Mouse (Mus musculus) midbrain, embryonic 10.5 days (tissue): ENCODE results near the gene Cntn3. TPM values are rescaled to one million over a fixed set of nuclear protein-coding genes. Genes with fewer than 3 reads are reported as not detected.
A peak's percentile ranks its signal among the peaks of the same experiment; 100 is the strongest.

ENCODE experiments used
- DNase-seq: peaks from one replicate; pipeline ENCODE4 v3.0.0-alpha.2; 2017; ENCODE audit warnings: low spot score
- H3K27ac ChIP-seq: fragments of 300-500 bp; sonication (generic); replicated peaks from 2 replicates; pipeline ENCODE4 v1.5.1; 2016; ENCODE audit warnings: mild to moderate bottlenecking
- H3K27me3 ChIP-seq: fragments of 300-500 bp; sonication (generic); 2 replicates; pipeline ENCODE4 v1.6.1; 2016; ENCODE audit warnings: low read depth, mild to moderate bottlenecking; ENCODE audit not compliant: poor library complexity, severe bottlenecking
- H3K36me3 ChIP-seq: fragments of 300-500 bp; sonication (generic); 2 replicates; pipeline ENCODE4 v1.6.1; 2016; ENCODE audit warnings: mild to moderate bottlenecking, moderate library complexity
- H3K4me1 ChIP-seq: fragments of 300-500 bp; sonication (generic); 2 replicates; pipeline ENCODE4 v1.6.1; 2016
- H3K4me3 ChIP-seq: fragments of 300-500 bp; sonication (generic); 2 replicates; pipeline ENCODE4 v1.5.1; 2016; ENCODE audit warnings: mild to moderate bottlenecking, moderate library complexity
- H3K9me3 ChIP-seq: fragments of 300-500 bp; sonication (generic); replicated peaks from 2 replicates; pipeline ENCODE4 v1.6.1; 2016; ENCODE audit warnings: mild to moderate bottlenecking
- whole genome bisulfite sequencing: fragments of 180-500 bp; shearing (Covaris S2); methylation state at CpG from one replicate; pipeline ENCODE4 v1.1.7; 2016; 5-methylcytosine and 5-hydroxymethylcytosine counted together
- polyA plus RNA-seq: library from polyadenylated mRNA; unstranded; fragments of >200 nt; fragmentation: Nextera tagmentation; extraction: Ambion mirVana; gene quantifications from 2 replicates; pipeline ENCODE4 v1.2.1, GENCODE M21; 2016

Cntn3 gene
- polyA plus RNA-seq, 1 experiment from 2014 or later: 0.53 TPM

DNA sequence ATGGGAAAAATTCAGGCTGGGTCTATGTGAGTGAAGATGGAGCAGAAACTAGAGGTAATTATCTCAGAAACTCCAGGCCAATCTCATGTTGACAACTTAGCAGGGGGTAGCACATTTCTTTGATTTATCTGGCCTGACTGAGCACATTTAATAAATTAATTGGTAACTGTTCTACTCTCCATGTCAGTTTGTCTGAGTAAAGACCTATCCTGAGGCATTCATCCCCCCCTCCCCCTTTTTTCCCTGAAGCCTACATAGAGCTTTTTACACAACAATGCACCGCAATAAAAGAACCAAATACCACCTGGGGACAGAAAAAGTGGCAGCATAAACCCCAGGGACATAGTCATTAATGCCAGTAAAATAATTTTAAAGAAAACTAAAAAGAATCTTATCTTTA is 151.1 kb downstream of the Cntn3 start:
- Histone ChIP-seq H3K27me3 (no peaks in the 10 kb centered on the region), H3K4me1 (no peaks in the 10 kb centered on the region), H3K4me3 (no peak overlapping the region), H3K9me3 (no peaks in the 10 kb centered on the region), H3K27ac (no peak overlapping the region), H3K36me3 (no peaks in the 10 kb centered on the region)
- 75% methylated on average over 1 of the region's 1 CpGs for WGBS
- DNase-seq: no peak

DNA sequence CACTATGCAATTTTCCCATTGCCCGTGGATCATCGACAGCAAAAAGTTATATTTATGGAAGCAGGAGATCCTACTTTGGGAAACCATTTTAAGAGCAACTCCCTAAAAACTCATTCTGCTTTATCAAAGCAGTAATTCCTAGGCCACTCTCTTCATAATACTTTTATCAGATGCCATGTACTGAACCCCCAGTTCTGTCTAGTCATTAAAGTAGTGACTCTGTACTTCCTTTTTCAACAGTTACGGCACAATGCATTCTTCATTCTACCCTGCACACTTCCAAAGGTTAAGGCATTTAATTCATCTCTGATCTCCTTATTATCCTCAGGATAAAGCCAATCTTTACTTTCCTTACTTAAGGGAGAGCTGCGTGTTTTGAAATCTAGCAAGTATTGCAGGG is 184.3 kb downstream of the Cntn3 start:
- Histone ChIP-seq H3K4me3 (no peak overlapping the region), H3K9me3 (no peaks in the 10 kb centered on the region), H3K36me3 (no peaks in the 10 kb centered on the region), H3K27ac (no peak overlapping the region), H3K27me3 (no peaks in the 10 kb centered on the region), H3K4me1 (no peaks in the 10 kb centered on the region)
- 87% methylated on average over 4 of the region's 4 CpGs for WGBS
- DNase-seq: no peak

DNA sequence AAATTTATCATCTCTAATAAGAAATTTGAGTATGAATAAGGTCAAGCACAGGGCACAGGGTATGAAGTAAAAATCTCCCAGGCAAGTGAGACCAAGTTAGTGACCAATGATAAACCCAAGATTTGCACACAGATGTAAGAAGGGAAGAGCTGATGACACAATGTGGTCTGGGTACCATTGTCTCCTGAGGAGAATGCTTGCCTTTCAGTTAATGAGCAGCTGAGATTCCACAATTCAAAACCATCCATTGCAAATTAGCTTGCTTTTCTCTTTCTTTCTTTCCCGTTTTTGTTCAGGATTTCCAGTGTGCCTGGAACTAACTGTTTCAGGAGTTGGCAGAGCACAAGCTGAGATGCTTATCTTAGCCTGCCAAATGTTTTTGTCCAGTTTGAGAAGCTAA is 200.8 kb downstream of the Cntn3 start:
- Histone ChIP-seq H3K9me3 (no peaks in the 10 kb centered on the region), H3K36me3 (no peaks in the 10 kb centered on the region), H3K27ac (no peak overlapping the region), H3K27me3 (no peaks in the 10 kb centered on the region), H3K4me3 (no peak overlapping the region), H3K4me1 (peaks cover 13% of the 10 kb centered on the region)
- 10% methylated on average over 1 of the region's 1 CpGs for WGBS
- no peak for DNase-seq

DNA sequence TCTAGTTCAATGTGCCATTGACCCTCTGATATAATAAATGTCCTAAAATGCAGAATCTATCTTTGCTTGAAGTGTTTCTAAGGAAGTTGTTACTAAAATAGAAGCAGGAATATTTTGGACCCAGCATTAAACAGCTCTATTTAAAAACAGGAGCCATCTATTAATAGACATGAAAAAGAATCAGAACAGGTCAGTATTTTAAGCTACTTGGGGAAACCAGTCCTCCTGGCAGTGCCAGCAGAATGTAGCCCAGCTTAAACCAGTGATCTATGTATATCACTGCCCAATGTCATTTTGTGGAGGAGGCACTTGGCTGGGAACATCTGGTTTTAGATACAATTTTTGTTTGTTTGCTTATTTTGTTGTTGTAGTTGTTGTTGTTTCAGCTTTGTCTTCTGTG is 209.0 kb downstream of the Cntn3 start:
- Histone ChIP-seq H3K36me3 (no peaks in the 10 kb centered on the region), H3K4me1 (no peaks in the 10 kb centered on the region), H3K9me3 (no peaks in the 10 kb centered on the region), H3K27me3 (no peaks in the 10 kb centered on the region), H3K27ac (no peak overlapping the region), H3K4me3 (no peak overlapping the region)
- no peak for DNase-seq

DNA sequence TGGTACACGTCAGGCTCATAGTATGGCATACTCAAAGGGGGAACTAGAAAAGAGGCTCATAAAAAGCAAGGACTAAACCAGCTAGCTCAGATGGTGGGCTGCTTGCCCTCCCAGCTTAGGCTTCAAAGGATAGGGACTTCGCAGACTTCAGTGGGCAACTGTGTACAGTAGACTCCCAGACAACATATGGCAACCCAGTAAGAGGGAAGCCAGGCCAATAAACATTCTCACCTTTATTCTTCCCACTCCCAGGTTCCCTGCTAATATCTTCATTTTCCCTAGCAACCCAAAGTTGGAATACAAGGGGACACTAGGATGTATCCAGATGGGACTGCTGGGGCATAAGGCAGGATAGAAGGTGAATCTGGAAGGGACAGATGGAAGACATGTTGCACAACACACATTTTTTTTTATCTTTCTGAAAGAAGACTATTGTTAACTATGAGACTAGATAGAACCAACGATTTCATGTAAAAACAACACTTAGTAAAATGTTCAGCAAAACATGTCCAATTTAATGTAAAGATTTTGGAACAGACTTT is 209.5 kb downstream of the Cntn3 start:
- 85% methylated on average over 3 of the region's 3 CpGs for WGBS
- Histone ChIP-seq H3K4me3 (no peak overlapping the region), H3K4me1 (no peaks in the 10 kb centered on the region), H3K27me3 (no peaks in the 10 kb centered on the region), H3K27ac (no peak overlapping the region), H3K9me3 (no peaks in the 10 kb centered on the region), H3K36me3 (no peaks in the 10 kb centered on the region)
- no peak for DNase-seq

DNA sequence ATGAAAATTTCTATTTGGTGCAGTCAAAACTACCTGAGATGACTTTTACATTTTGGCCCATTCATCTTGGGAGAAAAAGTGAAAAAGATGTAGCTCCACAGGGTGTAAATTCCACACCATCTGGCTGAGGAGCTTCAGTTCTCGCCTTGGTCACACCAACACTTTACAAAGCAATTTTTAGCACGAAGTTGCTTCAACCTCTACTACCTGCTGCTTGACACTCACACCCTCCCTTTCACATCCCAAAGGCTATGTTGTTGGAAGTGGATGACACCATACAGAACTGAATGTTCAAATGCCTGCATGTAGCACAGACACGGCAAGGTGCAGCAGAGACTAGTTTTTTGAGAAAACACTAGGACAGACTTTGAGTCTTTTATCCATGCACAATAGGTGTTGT is 240.8 kb downstream of the Cntn3 start:
- H3K4me1 ChIP-seq: no peaks in the 10 kb centered on the region
- H3K27me3 ChIP-seq: no peaks in the 10 kb centered on the region

DNA sequence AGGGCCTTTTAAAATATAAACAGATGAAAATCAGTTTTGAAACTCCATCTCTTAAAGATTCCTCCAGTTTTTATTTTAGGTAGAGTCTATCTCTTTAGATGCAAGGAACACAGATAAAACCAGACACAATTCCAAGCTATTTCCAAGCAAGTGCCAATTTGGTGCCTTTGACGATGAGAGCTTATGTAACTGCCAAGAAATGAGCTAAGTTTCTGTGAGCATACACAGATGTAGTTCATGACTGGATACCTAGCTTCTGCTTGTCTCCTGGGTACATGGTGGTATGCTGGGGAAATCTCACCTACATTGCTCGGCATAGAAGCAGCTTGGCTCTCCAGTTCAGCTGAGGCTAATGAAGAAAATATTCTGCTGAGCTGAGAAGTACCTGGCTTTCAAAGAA is 246.2 kb downstream of the Cntn3 start:
- no peaks in the 10 kb centered on the region for H3K27me3 ChIP-seq
- H3K4me3 ChIP-seq: no peak overlapping the region
- no peaks in the 10 kb centered on the region for H3K36me3 ChIP-seq
- H3K9me3 ChIP-seq: no peaks in the 10 kb centered on the region
- no peak for DNase-seq
- H3K4me1 ChIP-seq: no peaks in the 10 kb centered on the region
- no peak overlapping the region for H3K27ac ChIP-seq
- WGBS: 89% methylated on average over 2 of the region's 2 CpGs

More for the DNA sequence above, 240.8 kb downstream of the Cntn3 start:
- DNase-seq: no peak
- Histone ChIP-seq H3K9me3 (no peaks in the 10 kb centered on the region), H3K36me3 (no peaks in the 10 kb centered on the region), H3K4me3 (no peak overlapping the region), H3K27ac (no peak overlapping the region)
- WGBS: 84% methylated on average over 3 of the region's 3 CpGs

DNA sequence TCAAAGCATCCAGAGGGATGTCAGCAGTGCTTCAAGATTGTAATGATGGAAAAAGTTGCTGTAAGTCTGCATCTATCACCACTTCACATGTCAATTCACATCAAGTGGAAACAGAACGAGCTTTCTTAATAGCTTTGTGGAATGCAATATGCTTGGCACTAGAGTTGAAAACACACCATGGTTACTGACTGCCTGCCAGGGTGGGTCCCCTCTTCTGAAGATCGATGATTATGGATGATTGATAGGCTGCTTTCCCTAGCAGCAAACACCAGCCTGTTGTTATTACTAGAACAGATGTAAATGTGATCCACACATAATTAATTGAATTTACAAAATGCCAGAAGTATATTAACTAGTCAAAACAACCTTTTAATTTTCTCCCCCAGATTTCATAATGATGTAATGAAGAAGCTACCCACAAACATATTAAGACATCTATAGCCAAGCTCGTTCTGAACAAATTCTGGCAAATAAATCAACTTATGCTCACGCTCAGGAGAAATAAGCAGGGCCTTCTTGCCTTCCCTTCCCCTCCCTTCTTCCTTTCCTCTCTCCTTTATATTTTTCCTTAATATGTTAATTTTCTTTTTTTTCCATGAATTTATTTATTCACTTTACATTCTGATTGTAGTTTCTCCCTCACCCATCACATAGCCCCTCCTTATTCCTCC is 250.2 kb downstream of the Cntn3 start:
- H3K4me3 ChIP-seq: no peak overlapping the region
- H3K27me3 ChIP-seq: no peaks in the 10 kb centered on the region
- H3K36me3 ChIP-seq: no peaks in the 10 kb centered on the region
- no peaks in the 10 kb centered on the region for H3K9me3 ChIP-seq
- H3K27ac ChIP-seq: no peak overlapping the region
- H3K4me1 ChIP-seq: no peaks in the 10 kb centered on the region; the same call in 1 of the 2 replicates
- no peak for DNase-seq
- 86% methylated on average over 4 of the region's 4 CpGs for WGBS

DNA sequence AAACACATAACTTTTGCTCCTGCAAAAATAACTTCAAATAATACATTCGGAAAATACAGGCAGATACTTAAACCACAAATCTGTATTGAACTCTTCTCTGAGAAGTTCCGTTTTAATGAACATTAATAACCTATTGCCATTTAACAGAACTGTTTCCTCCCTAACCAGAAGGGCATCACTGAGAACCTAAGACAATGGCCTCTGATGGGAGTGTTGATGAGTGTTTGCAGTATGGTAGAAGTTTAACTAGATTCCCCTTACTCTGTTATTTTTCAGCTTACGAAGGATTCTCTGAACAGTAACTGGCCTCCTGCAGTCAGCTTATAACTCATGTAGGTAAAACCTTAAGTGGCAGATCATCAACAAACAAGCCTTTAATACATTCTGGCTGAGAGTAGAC is 253.1 kb downstream of the Cntn3 start:
- H3K27ac ChIP-seq: no peak overlapping the region
- H3K4me1 ChIP-seq: no peaks in the 10 kb centered on the region; the same call in 1 of the 2 replicates
- 84% methylated on average over 3 of the region's 3 CpGs for WGBS
- DNase-seq: no peak
- no peaks in the 10 kb centered on the region for H3K36me3 ChIP-seq
- H3K9me3 ChIP-seq: no peaks in the 10 kb centered on the region
- no peak overlapping the region for H3K4me3 ChIP-seq
- H3K27me3 ChIP-seq: no peaks in the 10 kb centered on the region

DNA sequence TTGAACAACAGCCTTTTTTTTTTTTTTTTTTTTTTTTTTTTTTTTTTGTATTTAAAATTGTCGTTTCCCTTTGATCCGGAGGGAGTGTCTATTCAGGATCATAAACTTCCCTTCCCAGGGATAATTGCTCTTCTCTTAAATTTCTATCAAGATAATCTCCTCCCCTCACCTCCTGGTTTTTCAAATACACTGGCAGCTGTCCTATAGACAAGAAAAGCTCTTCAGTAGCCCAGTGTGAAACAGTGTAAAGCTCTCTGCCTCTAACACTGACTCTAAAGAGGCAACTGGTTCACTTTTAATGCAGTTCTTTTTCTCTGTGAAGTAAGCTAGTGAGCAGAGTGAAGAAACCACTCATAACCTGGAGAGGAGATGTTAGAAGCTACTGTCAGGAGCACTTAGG is 290.0 kb downstream of the Cntn3 start:
- Histone ChIP-seq H3K4me1 (peaks cover 9% of the 10 kb centered on the region), H3K4me3 (no peak overlapping the region), H3K27me3 (no peaks in the 10 kb centered on the region), H3K36me3 (no peaks in the 10 kb centered on the region), H3K9me3 (no peaks in the 10 kb centered on the region), H3K27ac (0 out of 2 replicates have a peak overlapping the region, but pooled peaks have one; percentile 17)
- WGBS: 36% methylated on average over 2 of the region's 2 CpGs
- DNase-seq: no peak

DNA sequence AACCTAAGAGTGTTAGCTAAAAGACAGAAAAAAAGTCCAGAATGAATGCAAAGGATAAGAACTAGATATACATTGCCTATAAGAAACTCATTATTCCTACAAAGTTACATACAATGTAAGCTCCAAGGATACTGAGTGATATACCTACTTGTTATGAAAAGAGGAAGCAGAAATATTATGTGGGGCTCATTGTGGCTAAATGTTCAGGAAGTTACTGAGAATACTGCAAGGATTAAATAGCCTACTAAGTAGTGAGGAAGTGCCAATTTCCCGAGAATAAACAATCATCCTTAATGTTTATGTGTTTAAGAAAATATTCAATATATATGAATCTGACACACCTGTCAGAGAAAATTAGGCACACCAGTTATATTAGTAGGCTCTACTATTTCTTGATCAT is 341.9 kb downstream of the Cntn3 start:
- DNase-seq: no peak
- Histone ChIP-seq H3K4me3 (no peak overlapping the region), H3K36me3 (no peaks in the 10 kb centered on the region), H3K4me1 (no peaks in the 10 kb centered on the region), H3K27me3 (no peaks in the 10 kb centered on the region), H3K9me3 (no peaks in the 10 kb centered on the region), H3K27ac (no peak overlapping the region)
- 80% methylated on average over 1 of the region's 1 CpGs for WGBS

DNA sequence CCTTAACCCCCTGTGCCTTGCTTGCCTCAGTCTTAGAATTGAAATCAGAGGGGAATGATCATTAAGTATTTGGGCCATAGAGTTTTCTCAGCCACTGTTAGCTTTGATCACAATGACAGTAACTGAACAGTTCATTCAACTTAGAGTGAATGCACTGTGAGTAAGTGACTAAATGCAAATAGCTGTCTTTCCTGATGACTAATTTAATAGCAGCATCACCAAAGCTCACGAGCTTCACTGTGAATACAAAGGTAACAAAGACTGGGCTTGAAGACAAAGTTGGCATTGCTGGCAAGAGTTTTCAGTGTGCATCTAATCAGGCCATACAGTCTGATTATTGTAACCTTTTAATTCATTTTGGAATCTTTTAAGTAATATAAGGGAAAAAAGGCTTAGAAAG is 386.6 kb downstream of the Cntn3 start:
- 49% methylated on average over 1 of the region's 1 CpGs for WGBS
- H3K4me1 ChIP-seq: no peaks in the 10 kb centered on the region
- no peaks in the 10 kb centered on the region for H3K9me3 ChIP-seq
- no peaks in the 10 kb centered on the region for H3K27me3 ChIP-seq
- DNase-seq: no peak
- no peak overlapping the region for H3K4me3 ChIP-seq
- no peak overlapping the region for H3K27ac ChIP-seq
- H3K36me3 ChIP-seq: no peaks in the 10 kb centered on the region

DNA sequence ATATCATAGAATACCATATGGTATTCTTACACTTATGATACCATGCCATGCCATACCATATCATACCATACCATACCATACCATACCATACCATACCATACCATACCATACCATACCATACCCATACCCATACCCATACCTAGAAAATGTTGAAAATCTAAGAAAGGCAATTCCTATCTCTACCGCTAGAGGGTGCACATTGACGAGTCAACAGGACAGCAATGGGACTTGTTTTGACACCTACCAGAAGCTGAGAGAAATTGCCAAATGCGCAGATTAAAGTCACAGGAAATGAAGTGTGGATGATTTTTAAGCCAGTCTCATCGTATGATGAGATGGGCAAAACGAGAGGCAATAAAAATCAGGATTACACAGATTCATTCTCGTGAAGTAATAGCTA is 402.0 kb downstream of the Cntn3 start:
- no peak for DNase-seq
- H3K27me3 ChIP-seq: no peaks in the 10 kb centered on the region
- 42% methylated on average over 6 of the region's 6 CpGs for WGBS
- H3K27ac ChIP-seq: no peak overlapping the region
- H3K9me3 ChIP-seq: no peaks in the 10 kb centered on the region
- no peaks in the 10 kb centered on the region for H3K4me1 ChIP-seq
- H3K4me3 ChIP-seq: no peak overlapping the region
- H3K36me3 ChIP-seq: no peaks in the 10 kb centered on the region
